Mouse (Mus musculus) ovary, adult 18-20 months (tissue): ENCODE data around the gene Tada3.

Experiments
- DNase-seq: peaks from one replicate; pipeline ENCODE4 v3.0.0; 2022; ENCODE audit warnings: low spot score, mixed read lengths

Gene Tada3

DNA sequence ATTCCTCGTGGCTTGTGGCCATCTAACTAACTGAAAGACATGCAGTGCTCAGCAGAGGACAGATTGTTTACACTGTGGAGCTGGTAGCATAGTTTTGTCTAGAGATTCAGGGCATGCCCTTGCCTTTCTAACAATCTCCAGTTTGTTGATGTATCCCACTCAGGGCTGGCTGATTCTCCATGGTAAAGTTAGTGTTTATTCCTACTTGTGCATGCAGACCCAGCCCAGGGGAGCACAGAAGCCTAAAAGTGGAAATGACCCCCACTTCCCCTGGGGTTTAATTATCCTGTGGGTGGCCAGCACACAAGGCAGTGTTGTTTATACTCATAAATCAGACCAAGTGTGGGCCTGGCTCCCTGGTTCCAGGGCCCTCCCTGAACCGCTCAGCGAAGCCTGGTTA is 8.3 kb upstream of the Tada3 start:
- peak; percentile 44 for DNase-seq

GRCm38 (mm10) chr6:113385160-113385714 is 7.6 kb upstream of the Tada3 start:
- DNase-seq: no peak

DNA sequence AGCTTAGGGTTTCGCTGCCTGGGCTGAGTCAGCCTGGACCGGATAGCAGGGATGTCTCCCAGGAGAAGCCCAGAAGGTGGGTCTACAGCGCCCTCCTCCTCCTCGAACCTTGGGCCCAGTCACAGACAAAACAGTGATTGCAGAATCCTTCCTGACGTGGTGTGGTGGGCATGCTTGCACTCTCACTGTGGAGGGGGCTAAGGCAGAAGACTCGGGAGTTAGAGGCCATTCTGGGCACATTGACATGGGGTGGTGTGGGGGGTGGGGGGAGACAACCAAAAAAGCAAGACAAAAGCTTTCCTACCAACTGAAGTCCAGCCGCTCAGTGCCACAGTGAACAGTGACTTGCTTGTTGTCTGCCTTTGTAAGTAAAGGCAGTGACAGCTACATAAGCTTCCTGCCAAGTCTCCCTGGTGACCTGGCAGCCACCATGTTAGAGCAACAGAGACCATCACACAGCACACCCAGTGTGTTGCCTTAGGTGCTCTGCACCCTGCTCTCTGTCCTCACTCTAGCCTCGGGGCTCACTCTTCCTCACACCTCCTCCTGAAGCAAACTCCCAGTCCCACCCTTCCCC is 6.8 kb upstream of the Tada3 start:
- DNase-seq: no peak

GRCm38 (mm10) chr6:113380480-113380879 is 2.8 kb upstream of the Tada3 start:
- no peak for DNase-seq

- DNase-seq: no peak
Observed at GRCm38 (mm10) chr6:113379246-113379645, 1.6 kb upstream of the Tada3 start.

DNA sequence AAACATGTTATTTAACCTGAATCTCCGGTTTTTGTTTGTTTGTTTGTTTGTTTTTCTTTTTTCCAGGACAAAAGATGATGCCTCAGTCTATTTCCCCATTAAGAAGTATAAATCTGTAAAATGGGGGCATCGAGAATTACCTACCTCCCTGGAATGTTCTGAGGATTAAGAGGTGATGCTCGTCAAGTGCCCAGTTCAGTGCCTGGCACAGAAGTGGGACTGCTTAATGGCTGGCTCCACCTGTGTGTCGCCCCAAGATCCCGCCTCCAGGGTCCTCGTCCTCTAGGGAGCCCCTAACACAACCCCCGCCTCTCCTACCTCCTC is 549 bp downstream of the Tada3 start:
- DNase-seq: no peak

- DNase-seq: peak; percentile 40
Observed at GRCm38 (mm10) chr6:113373491-113373890, 4.2 kb downstream of the Tada3 start.

GRCm38 (mm10) chr6:113370194-113370929 is 7.3 kb downstream of the Tada3 start:
- DNase-seq: no peak

- no peak for DNase-seq
Observed at GRCm38 (mm10) chr6:113368577-113368976, 9.1 kb downstream of the Tada3 start.

GRCm38 (mm10) chr6:113368124-113368523 is 9.6 kb downstream of the Tada3 start:
- DNase-seq: no peak

GRCm38 (mm10) chr6:113367574-113367973 is 10.1 kb downstream of the Tada3 start:
- DNase-seq: no peak

DNA sequence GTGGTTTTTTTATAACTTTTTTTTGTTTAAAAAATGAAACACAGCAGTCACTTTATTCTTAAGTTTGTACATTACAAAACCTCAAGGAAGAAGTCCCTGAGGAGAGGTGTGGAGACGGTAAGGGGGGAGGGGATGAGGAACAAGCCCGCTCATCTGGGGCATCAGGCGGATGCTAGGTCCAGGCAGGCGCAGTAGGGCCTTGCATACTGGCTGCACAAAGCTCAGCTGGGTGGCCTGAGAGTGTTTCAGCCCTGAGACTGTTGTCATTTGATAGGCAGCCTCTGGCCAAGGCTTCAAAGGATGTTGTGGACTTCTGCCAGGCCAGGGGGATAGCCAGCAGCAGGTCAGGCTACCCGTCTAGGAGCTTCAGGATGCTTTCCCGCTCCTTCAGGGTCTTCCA is 11.0 kb downstream of the Tada3 start:
- DNase-seq: no peak

DNA sequence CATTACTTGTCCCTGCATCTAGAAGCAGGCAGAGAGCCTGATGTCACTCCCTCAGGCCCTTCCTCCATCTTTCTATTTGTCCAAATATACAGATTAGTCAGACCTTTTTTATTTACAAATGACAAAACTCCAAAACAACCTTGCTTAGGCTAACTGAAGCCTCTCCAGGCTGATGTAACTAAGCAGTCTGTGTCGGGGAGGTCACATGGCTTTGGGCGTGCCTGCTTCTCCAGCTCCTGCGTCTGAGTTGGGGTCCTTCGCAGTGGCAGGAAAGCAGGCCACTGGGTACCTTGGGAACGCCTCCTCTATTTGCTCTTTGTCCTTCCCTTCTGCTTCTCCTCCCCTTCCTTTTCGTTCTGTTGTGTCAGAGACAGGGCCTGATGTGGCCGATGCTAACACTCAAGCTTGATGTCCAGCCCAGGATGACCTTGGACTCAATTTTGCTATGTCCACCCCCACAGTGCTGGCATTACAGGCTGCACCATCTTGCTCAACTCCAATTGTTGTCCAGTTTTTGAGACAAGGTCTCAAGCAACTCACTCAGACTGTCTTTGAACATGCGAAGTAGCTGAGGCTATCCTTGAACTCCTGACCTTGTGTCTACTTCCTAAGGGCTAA is 13.1 kb downstream of the Tada3 start:
- no peak for DNase-seq

DNA sequence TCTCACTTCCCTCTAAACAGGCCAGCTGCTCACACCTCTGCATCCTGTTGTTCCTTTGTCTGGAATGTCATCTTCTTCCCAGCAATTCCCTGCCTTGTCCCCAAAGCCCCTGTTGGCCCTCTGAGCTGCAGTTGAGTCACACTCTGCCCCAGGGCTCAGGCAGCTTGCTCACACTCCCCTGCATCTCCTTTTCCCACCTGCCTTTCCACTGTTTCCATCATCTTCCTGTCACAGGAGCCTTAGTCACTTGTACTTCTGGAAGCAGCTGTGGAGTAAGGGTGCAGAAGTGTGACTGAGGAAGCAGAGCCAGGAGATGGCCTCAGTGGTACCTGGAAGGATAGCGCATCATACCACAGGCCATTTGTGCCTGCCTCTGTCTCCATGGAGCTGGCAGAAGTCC is 15.4 kb downstream of the Tada3 start:
- DNase-seq: no peak

GRCm38 (mm10) chr6:113361476-113361875 is 16.2 kb downstream of the Tada3 start:
- no peak for DNase-seq

- DNase-seq: no peak
Observed at GRCm38 (mm10) chr6:113353696-113354095, 24.0 kb downstream of the Tada3 start.

DNA sequence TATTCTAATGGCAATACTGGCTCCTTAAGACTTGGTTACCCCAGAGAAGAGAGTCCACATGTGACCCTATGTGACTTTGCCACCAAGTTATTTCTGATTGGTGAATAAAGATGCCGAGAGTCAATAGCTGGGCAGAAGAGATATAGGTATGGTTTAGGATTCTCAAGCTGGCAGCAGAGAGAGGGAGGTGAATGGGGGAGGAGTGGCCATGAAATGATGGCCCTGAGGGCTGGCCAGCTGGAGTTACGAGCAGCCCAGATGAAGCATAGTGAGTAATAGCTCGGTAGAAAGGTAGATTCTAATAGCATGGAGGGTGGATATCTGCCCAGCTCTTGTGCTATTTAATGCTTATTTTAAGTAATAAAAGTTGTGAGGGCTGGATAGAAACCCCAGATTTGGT is 24.9 kb downstream of the Tada3 start:
- DNase-seq: no peak

- DNase-seq: no peak
Observed at GRCm38 (mm10) chr6:113351653-113352052, 26.0 kb downstream of the Tada3 start.

DNA sequence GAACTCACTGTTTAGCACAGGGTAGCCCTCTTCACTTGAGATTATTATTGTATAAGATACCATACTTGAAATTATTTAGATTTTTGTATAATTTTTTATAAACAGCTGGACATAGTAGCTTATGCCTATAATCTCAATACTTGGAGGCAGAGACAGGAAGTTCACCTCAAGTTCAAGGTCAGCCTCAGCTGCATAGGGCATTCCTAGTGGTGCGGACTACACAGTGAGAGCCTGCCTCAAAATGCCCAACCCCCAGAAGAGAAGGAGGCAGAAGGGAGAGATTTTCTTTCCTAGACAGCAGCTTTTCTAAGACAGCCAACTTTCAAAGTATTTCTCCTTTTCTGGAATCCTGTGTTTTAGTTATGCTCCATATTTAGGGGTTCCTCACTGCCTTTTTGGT is 26.5 kb downstream of the Tada3 start:
- DNase-seq: no peak

DNA sequence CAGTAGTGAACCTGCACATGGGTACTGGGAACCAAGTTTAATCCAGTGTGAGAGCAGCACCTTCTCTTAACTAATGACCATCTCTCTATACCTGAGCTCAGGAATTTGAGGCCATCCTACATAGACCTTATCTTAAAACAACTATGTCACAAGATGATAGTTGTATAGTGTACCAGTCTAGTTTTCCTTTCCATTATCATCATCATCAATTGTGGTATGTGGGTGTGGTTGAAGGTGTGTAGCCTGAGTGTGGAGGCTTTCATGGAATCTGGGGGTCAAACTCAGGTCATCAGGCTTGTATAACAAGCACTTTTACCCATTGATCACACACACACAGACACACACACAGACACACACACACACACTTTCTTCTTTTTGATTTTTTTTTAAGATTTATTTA is 27.1 kb downstream of the Tada3 start:
- no peak for DNase-seq

DNA sequence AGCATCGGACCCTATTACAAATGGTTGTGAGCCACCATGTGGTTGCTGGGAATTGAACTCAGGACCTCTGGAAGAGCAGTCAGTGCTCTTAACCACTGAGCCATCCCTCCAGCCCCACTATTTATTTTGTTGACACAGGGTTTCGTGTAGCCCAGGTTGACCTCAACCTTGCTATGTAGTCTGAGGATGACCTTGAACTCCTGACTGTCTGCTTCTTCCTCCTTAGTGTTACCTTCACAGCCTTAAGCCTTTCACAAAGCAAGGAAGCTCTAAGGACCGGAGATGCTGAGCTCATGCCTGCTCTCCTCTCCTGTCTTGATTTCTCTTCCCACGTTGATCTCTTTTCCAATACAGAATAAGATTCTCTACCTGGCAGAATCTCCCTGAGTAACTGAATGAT is 30.8 kb downstream of the Tada3 start:
- DNase-seq: no peak

GRCm38 (mm10) chr6:113344321-113344720 is 33.4 kb downstream of the Tada3 start:
- DNase-seq: peak; percentile 48
